18 mouse cellular contexts compared by ENCODE assay signal in the genomic region with DNA sequence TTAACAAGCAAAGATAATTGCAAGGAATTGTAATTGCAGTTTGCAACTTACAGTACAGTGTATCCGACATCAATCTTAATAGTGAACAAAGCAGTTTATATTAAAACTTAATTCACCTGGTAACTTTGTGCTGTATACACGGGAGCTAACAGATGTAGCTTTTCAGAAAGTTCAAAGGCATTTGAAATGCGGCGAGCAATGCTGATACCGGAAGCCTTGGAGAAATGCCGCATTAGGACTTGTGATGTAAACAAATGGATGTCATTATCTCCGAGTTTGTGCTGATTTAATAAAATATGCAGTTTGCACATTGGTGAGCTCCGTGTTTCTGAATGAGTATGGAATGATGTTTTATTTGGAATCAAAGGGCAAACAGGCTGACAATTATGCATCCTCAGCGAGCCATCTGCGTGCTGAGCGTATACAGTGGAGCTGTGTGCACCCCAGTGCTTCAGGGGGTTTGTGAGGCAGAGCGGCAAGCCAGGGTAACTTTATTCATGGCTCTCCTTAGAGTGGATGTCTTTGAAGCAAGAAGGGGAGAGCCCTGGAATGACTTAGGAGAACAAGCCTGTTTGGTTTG.
A peak's percentile ranks its signal among the peaks of the same experiment; 100 is the strongest.
DNase-seq lines count a peak whose midpoint lies in the region; ATAC-seq and TF ChIP-seq lines count a peak whose summit lies in the region.
"Had no signal": no experiment of that assay in that cellular context is flagged by ENCODE, and none has a peak within 500 bp of the region (broad histone marks: within the 10 kb centered on the region; RNA-seq: fewer than 3 reads in every experiment).

No protein-coding gene starts in this region.

- no peak for DNase-seq in forebrain, postnatal 0 days
- DNase-seq in lung, adult 18-20 months, result no peak
- no peak for DNase-seq in adrenal gland, adult 2 months
- no peak for DNase-seq in thymus, postnatal 10 days (ENCODE audit: low spot score in 2 of 2)
- DNase-seq: adrenal gland, postnatal 36 days; cerebellum, adult 9-11 months; heart, adult 18-20 months; heart, postnatal 10 days; kidney, postnatal 14 days; retina, postnatal 1 day; spleen, adult 18-20 months had no signal

- 0 out of 2 replicates have a peak, but pooled peaks have one; percentile 50 for ATAC-seq in forebrain, embryonic 16.5 days
- ATAC-seq in forebrain, postnatal 0 days, result no peak
- 0 out of 2 replicates have a peak, but pooled peaks have one; percentile 11 for ATAC-seq in lung, embryonic 16.5 days (ENCODE audit: low read depth)
- no peak for ATAC-seq in midbrain, embryonic 12.5 days (ENCODE audit: low FRiP score, low read depth)
- ATAC-seq in stomach, embryonic 16.5 days (ENCODE audit: insufficient read depth, low FRiP score), result no peak
- ATAC-seq: activated CD4-positive, CD25-positive, alpha-beta regulatory T cell, adult 4 months; intestine, embryonic 15.5 days had no signal

- H3K27ac ChIP-seq in forebrain, embryonic 16.5 days (ENCODE audit: low read length), result no peak overlapping the region
- no peak overlapping the region for H3K27ac ChIP-seq in forebrain, postnatal 0 days (ENCODE audit: low read depth, low read length)
- no peak overlapping the region for H3K27ac ChIP-seq in lung, embryonic 16.5 days (ENCODE audit: low read length)
- H3K27ac ChIP-seq in midbrain, embryonic 12.5 days (replicated peaks), result 0 out of 2 replicates have a peak overlapping the region, but pooled peaks have one; percentile 25
- H3K27ac ChIP-seq in stomach, embryonic 16.5 days (ENCODE audit: low read length), result no peak overlapping the region; the same call in 1 of the 2 replicates
- H3K27ac ChIP-seq: intestine, embryonic 15.5 days had no signal

- no peak for TF ChIP-seq CTCF in forebrain, postnatal 0 days (IDR thresholded peaks at IDR 0.05; ENCODE audit: low read depth)

- no peaks in the 10 kb centered on the region; the same call in 1 of the 2 replicates for H3K27me3 ChIP-seq in forebrain, embryonic 16.5 days (replicated peaks; ENCODE audit: control insufficient read depth, insufficient read depth, low read length)
- no peaks in the 10 kb centered on the region for H3K27me3 ChIP-seq in forebrain, postnatal 0 days (ENCODE audit: insufficient read depth, low read length)
- H3K27me3 ChIP-seq in lung, embryonic 16.5 days (ENCODE audit: control insufficient read depth, insufficient read depth, low read depth, low read length), result no peaks in the 10 kb centered on the region
- H3K27me3 ChIP-seq in midbrain, embryonic 12.5 days, result no peaks in the 10 kb centered on the region
- H3K27me3 ChIP-seq in stomach, embryonic 16.5 days (ENCODE audit: control insufficient read depth, insufficient read depth, low read length), result no peaks in the 10 kb centered on the region
- H3K27me3 ChIP-seq: intestine, embryonic 15.5 days had no signal

- H3K9me3 ChIP-seq in forebrain, embryonic 16.5 days (ENCODE audit: control insufficient read depth, low read length), result no peaks in the 10 kb centered on the region
- no peaks in the 10 kb centered on the region for H3K9me3 ChIP-seq in forebrain, postnatal 0 days (ENCODE audit: low read length)
- H3K9me3 ChIP-seq in lung, embryonic 16.5 days (ENCODE audit: control insufficient read depth, low read length), result no peaks in the 10 kb centered on the region
- no peaks in the 10 kb centered on the region for H3K9me3 ChIP-seq in midbrain, embryonic 12.5 days
- no peaks in the 10 kb centered on the region for H3K9me3 ChIP-seq in stomach, embryonic 16.5 days (replicated peaks; ENCODE audit: control insufficient read depth, low read length)
- H3K9me3 ChIP-seq: forebrain, embryonic 10.5 days; intestine, embryonic 15.5 days had no signal

- no peak overlapping the region for H3K9ac ChIP-seq in forebrain, embryonic 16.5 days (replicated peaks; ENCODE audit: low read depth, low read length)
- H3K9ac ChIP-seq in forebrain, postnatal 0 days, result no peak overlapping the region
- no peak overlapping the region for H3K9ac ChIP-seq in lung, embryonic 16.5 days (ENCODE audit: low read length)
- H3K9ac ChIP-seq in midbrain, embryonic 12.5 days (replicated peaks), result no peak overlapping the region
- H3K9ac ChIP-seq in stomach, embryonic 16.5 days (ENCODE audit: low read length), result no peak overlapping the region
- H3K9ac ChIP-seq: intestine, embryonic 15.5 days had no signal

- H3K4me1 ChIP-seq in forebrain, embryonic 16.5 days (replicated peaks; ENCODE audit: control insufficient read depth, insufficient read depth, low read length), result peaks cover 14% of the 10 kb centered on the region
- peaks cover 3% of the 10 kb centered on the region; the same call in 1 of the 2 replicates for H3K4me1 ChIP-seq in forebrain, postnatal 0 days (ENCODE audit: insufficient read depth)
- H3K4me1 ChIP-seq in lung, embryonic 16.5 days (replicated peaks; ENCODE audit: control insufficient read depth, insufficient read depth, low read length), result peaks cover 24% of the 10 kb centered on the region
- peaks cover 25% of the 10 kb centered on the region for H3K4me1 ChIP-seq in midbrain, embryonic 12.5 days
- peaks cover 18% of the 10 kb centered on the region for H3K4me1 ChIP-seq in stomach, embryonic 16.5 days (ENCODE audit: control insufficient read depth, insufficient read depth, low read length)

- peak overlapping the region; percentile 4; the same call in 1 of the 2 replicates for H3K4me2 ChIP-seq in forebrain, embryonic 16.5 days (ENCODE audit: low read length)
- H3K4me2 ChIP-seq in forebrain, postnatal 0 days (ENCODE audit: low read depth), result no peak overlapping the region
- H3K4me2 ChIP-seq in lung, embryonic 16.5 days (ENCODE audit: low read depth, low read length), result peak overlapping the region; percentile 21; the same call in 1 of the 2 replicates
- peak overlapping the region; percentile 22; the same call in 1 of the 2 replicates for H3K4me2 ChIP-seq in midbrain, embryonic 12.5 days (replicated peaks)
- H3K4me2 ChIP-seq in stomach, embryonic 16.5 days (ENCODE audit: low read depth, low read length), result peak overlapping the region; percentile 10; the same call in 1 of the 2 replicates

- H3K4me3 ChIP-seq in forebrain, embryonic 16.5 days (replicated peaks; ENCODE audit: low read length), result no peak overlapping the region
- no peak overlapping the region for H3K4me3 ChIP-seq in forebrain, postnatal 0 days (ENCODE audit: low read depth, low read length)
- no peak overlapping the region for H3K4me3 ChIP-seq in lung, embryonic 16.5 days (ENCODE audit: low read length)
- H3K4me3 ChIP-seq in midbrain, embryonic 12.5 days, result no peak overlapping the region
- no peak overlapping the region for H3K4me3 ChIP-seq in stomach, embryonic 16.5 days (replicated peaks; ENCODE audit: low read length)
- H3K4me3 ChIP-seq: forebrain, embryonic 10.5 days; intestine, embryonic 15.5 days had no signal

- H3K36me3 ChIP-seq in forebrain, embryonic 16.5 days (ENCODE audit: control insufficient read depth, insufficient read depth), result no peaks in the 10 kb centered on the region
- no peaks in the 10 kb centered on the region for H3K36me3 ChIP-seq in forebrain, postnatal 0 days (ENCODE audit: insufficient read depth)
- no peaks in the 10 kb centered on the region for H3K36me3 ChIP-seq in lung, embryonic 16.5 days (ENCODE audit: control insufficient read depth, insufficient read depth, low read length)
- H3K36me3 ChIP-seq in midbrain, embryonic 12.5 days, result no peaks in the 10 kb centered on the region
- H3K36me3 ChIP-seq in stomach, embryonic 16.5 days (ENCODE audit: control insufficient read depth, insufficient read depth, low read length), result 0 out of 2 replicates have a peak, but pooled peaks cover 2% of the 10 kb centered on the region
- H3K36me3 ChIP-seq: forebrain, embryonic 10.5 days; intestine, embryonic 15.5 days had no signal

- 35% methylated on average over 12 of the region's 12 CpGs for WGBS in forebrain, embryonic 16.5 days
- WGBS in forebrain, postnatal 0 days, result 31% methylated on average over 12 of the region's 12 CpGs
- WGBS in lung, embryonic 16.5 days, result 25% methylated on average over 12 of the region's 12 CpGs
- 40% methylated on average over 12 of the region's 12 CpGs for WGBS in midbrain, embryonic 12.5 days
- WGBS in stomach, embryonic 16.5 days, result 21% methylated on average over 12 of the region's 12 CpGs

Comparison
In these comparisons a context has a peak if more than half of its experiments do, and no peak if none do; other contexts are left out.
1. ATAC-seq: peak in forebrain, embryonic 16.5 days (single experiment) and lung, embryonic 16.5 days (single experiment); none in forebrain, postnatal 0 days (single experiment), midbrain, embryonic 12.5 days (single experiment) and stomach, embryonic 16.5 days (single experiment).